Mouse (Mus musculus) heart, postnatal 0 days (tissue): ENCODE measurements around the gene Abca8b.

Experiments
- CTCF ChIP-seq: IDR thresholded peaks from 2 replicates; pipeline ENCODE4 v1.5.1; 2016; ENCODE audit warnings: antibody characterized with exemption, control low read depth, low read depth
- EP300 ChIP-seq: IDR thresholded peaks from 2 replicates; pipeline ENCODE4 v1.6.1; 2016; ENCODE audit warnings: antibody characterized with exemption, low read depth

GRCm38 (mm10) chr11:109886757-109887156 is 108.9 kb downstream of the Abca8b start:
- TF ChIP-seq CTCF (no peak), EP300 (no peak)
